ENCODE assay signal across 8 mouse cellular contexts in genomic region chr7:141221249-141222125, GRCm38 (mm10). TPM values are rescaled to one million over a fixed set of nuclear protein-coding genes. Genes with fewer than 3 reads are reported as not detected.
DNase-seq lines count a peak whose midpoint lies in the region; ATAC-seq and TF ChIP-seq lines count a peak whose summit lies in the region.

No protein-coding gene starts in this region.

- H3K9me3 ChIP-seq in hindbrain, postnatal 0 days (ENCODE audit: low read length) = no peaks in the 10 kb centered on the region

- intact Hi-C loops in gastrocnemius, adult 2 months (cut with DNase I) = loop anchor here (2.0 to 10.0 kb wide), 2 partner anchors 141 to 223 kb away; partner anchors contain the start of genes Pidd1 and Rplp2
- intact Hi-C loops in left cerebral cortex, adult 2 months (cut with DNase I) = loop anchor here (2.0 to 5.0 kb wide), 2 partner anchors 27 to 49 kb away; partner anchors contain the start of genes Hras, Lrrc56 and Rnh1

- peak overlapping the region; percentile 44 for H3K9ac ChIP-seq in hindbrain, postnatal 0 days (replicated peaks; ENCODE audit: low read length)

- DNase-seq in WW6 (ENCODE audit: low read depth, low spot score) = peak; percentile 88
- DNase-seq in cerebellum, postnatal 4 days (ENCODE audit: low spot score in 2 of 2) = peak; percentile 90 to 95
- peak; percentile 97 for DNase-seq in gastrocnemius, adult 2 months
- DNase-seq in hindbrain, postnatal 0 days (ENCODE audit: low spot score) = peak; percentile 98
- DNase-seq in left cerebral cortex, adult 2 months (ENCODE audit: extremely low spot score in 1 of 2, low spot score in 2 of 2) = peak; percentile 90 to 91
- DNase-seq in right cerebral cortex, adult 2 months (ENCODE audit: low spot score in 2 of 2) = peak; percentile 84 to 90
- peak; percentile 99 for DNase-seq in urinary bladder, postnatal 14 days (ENCODE audit: low spot score)

- H3K27ac ChIP-seq in gastrocnemius, adult 2 months = peak overlapping the region; percentile 55
- H3K27ac ChIP-seq in hindbrain, postnatal 0 days = peak overlapping the region; percentile 36; the same call in 1 of the 2 replicates
- H3K27ac ChIP-seq in left cerebral cortex, adult 2 months = peak overlapping the region; percentile 41; the same call in 1 of the 2 replicates

- H3K4me2 ChIP-seq in hindbrain, postnatal 0 days (ENCODE audit: low read depth, low read length) = peak overlapping the region; percentile 68

- H3K36me3 ChIP-seq in hindbrain, postnatal 0 days (ENCODE audit: insufficient read depth, low read length) = no peaks in the 10 kb centered on the region

- no peaks in the 10 kb centered on the region for H3K27me3 ChIP-seq in hindbrain, postnatal 0 days (ENCODE audit: insufficient read depth, low read length)

- H3K4me3 ChIP-seq in gastrocnemius, adult 2 months = peak overlapping the region; percentile 67
- H3K4me3 ChIP-seq in hindbrain, postnatal 0 days (ENCODE audit: low read length) = peak overlapping the region; percentile 45
- peak overlapping the region; percentile 36 for H3K4me3 ChIP-seq in left cerebral cortex, adult 2 months

- 2% methylated on average over 44 of the region's 44 CpGs for WGBS in hindbrain, postnatal 0 days

- H3K4me1 ChIP-seq in hindbrain, postnatal 0 days (ENCODE audit: insufficient read depth, low read length) = peaks cover 18% of the 10 kb centered on the region

- TF ChIP-seq CTCF in gastrocnemius, adult 2 months (IDR thresholded peaks at IDR 0.05) = peak; percentile 15; the same call in 1 of the 2 replicates
- peak; percentile 39 for TF ChIP-seq CTCF in hindbrain, postnatal 0 days (IDR thresholded peaks at IDR 0.05; ENCODE audit: low read depth)
- TF ChIP-seq CTCF in left cerebral cortex, adult 2 months (IDR thresholded peaks at IDR 0.05) = peak; percentile 20; the same call in 1 of the 2 replicates

- peak; percentile 98 for ATAC-seq in hindbrain, postnatal 0 days
- peak; percentile 95 for ATAC-seq in megakaryocyte, adult 5-6 weeks (ENCODE audit: poor library complexity, severe bottlenecking)

RNA-seq across cellular contexts. Expression of gene Rassf7, which starts 5.8 kb away (rescaled TPM):
- under 1 TPM in 1 of 2 experiments, not detected in 1; 0.28 TPM for total RNA-seq in gastrocnemius, adult 2 months (2021)
- total RNA-seq in hindbrain, postnatal 0 days (2014; rRNA removed) = 24.5 and 35.7 TPM in 2 replicates
- 19.6 and 23.3 TPM in 2 replicates for polyA plus RNA-seq in hindbrain, postnatal 0 days (2015; fragmentation: Nextera tagmentation; extraction: Ambion mirVana)
- total RNA-seq in left cerebral cortex, adult 2 months (2021) = 1 to 10 TPM in 1 of 2 experiments, under 1 TPM in 1; 0.94 to 1.3 TPM
- total RNA-seq in megakaryocyte, adult 5-6 weeks (2015) = 3.9 and 4.1 TPM in 2 replicates
- total RNA-seq in megakaryocyte, adult 5-6 weeks (2017) = 2.2 and 4.1 TPM in 2 replicates

RNA-seq across cellular contexts. Expression of gene Phrf1, which starts 7.1 kb away (rescaled TPM):
- total RNA-seq in gastrocnemius, adult 2 months (2021) = 10 to 100 TPM; 22.4 to 28.1 TPM
- total RNA-seq in hindbrain, postnatal 0 days (2014; rRNA removed) = 52.2 and 56.4 TPM in 2 replicates
- polyA plus RNA-seq in hindbrain, postnatal 0 days (2015; fragmentation: Nextera tagmentation; extraction: Ambion mirVana) = 35.6 and 38.0 TPM in 2 replicates
- total RNA-seq in left cerebral cortex, adult 2 months (2021) = 10 to 100 TPM; 70.5 to 77.2 TPM
- total RNA-seq in megakaryocyte, adult 5-6 weeks (2015) = 42.8 and 48.9 TPM in 2 replicates
- 48.7 and 63.5 TPM in 2 replicates for total RNA-seq in megakaryocyte, adult 5-6 weeks (2017)

RNA-seq across cellular contexts. Expression of gene Lmntd2, which starts 7.6 kb away (rescaled TPM):
- total RNA-seq in gastrocnemius, adult 2 months (2021) = not detected
- total RNA-seq in hindbrain, postnatal 0 days (2014; rRNA removed) = 0.14 TPM in 1 of 2 replicates, not detected in the other
- 0.29 and 0.40 TPM in 2 replicates for polyA plus RNA-seq in hindbrain, postnatal 0 days (2015; fragmentation: Nextera tagmentation; extraction: Ambion mirVana)
- not detected for total RNA-seq in left cerebral cortex, adult 2 months (2021)
- 0.36 TPM in 1 of 2 replicates, not detected in the other for total RNA-seq in megakaryocyte, adult 5-6 weeks (2015)
- 0.04 TPM in 1 of 2 replicates, not detected in the other for total RNA-seq in megakaryocyte, adult 5-6 weeks (2017)

RNA-seq across cellular contexts. Expression of gene Lrrc56, which starts 27.5 kb away (rescaled TPM):
- 1 to 10 TPM; 1.7 to 2.1 TPM for total RNA-seq in gastrocnemius, adult 2 months (2021)
- 9.5 and 19.7 TPM in 2 replicates for total RNA-seq in hindbrain, postnatal 0 days (2014; rRNA removed)
- polyA plus RNA-seq in hindbrain, postnatal 0 days (2015; fragmentation: Nextera tagmentation; extraction: Ambion mirVana) = 5.7 and 7.2 TPM in 2 replicates
- total RNA-seq in left cerebral cortex, adult 2 months (2021) = 1 to 10 TPM; 3.9 to 5.0 TPM
- 2.1 and 2.2 TPM in 2 replicates for total RNA-seq in megakaryocyte, adult 5-6 weeks (2015)
- 1.3 and 4.3 TPM in 2 replicates for total RNA-seq in megakaryocyte, adult 5-6 weeks (2017)

RNA-seq across cellular contexts. Expression of gene Hras, which starts 27.7 kb away (rescaled TPM):
- total RNA-seq in gastrocnemius, adult 2 months (2021) = 100 to 1,000 TPM; 117 to 119 TPM
- 115 and 120 TPM in 2 replicates for total RNA-seq in hindbrain, postnatal 0 days (2014; rRNA removed)
- 189 and 204 TPM in 2 replicates for polyA plus RNA-seq in hindbrain, postnatal 0 days (2015; fragmentation: Nextera tagmentation; extraction: Ambion mirVana)
- total RNA-seq in left cerebral cortex, adult 2 months (2021) = 100 to 1,000 TPM; 219 to 244 TPM
- 29.0 and 40.0 TPM in 2 replicates for total RNA-seq in megakaryocyte, adult 5-6 weeks (2015)
- 20.7 and 27.1 TPM in 2 replicates for total RNA-seq in megakaryocyte, adult 5-6 weeks (2017)

Comparison
In these comparisons a context has a peak if more than half of its experiments do, and no peak if none do; other contexts are left out.
1. Peak in every context shown above with its lines: DNase-seq, ATAC-seq, H3K4me3 ChIP-seq and H3K27ac ChIP-seq.